Mouse (Mus musculus): ENCODE data around the gene 1700011L22Rik. TPM values are rescaled to one million over a fixed set of nuclear protein-coding genes. Genes with fewer than 3 reads are reported as not detected.

Gene 1700011L22Rik
- total RNA-seq, 2 experiments from 2014 or later = not detected

- Histone ChIP-seq H3K4me3 (no peak overlapping the region), H3K27ac (no peak overlapping the region)
- TF ChIP-seq CTCF (conservative IDR thresholded peaks at IDR 0.05) = no peak
- DNase-seq (ENCODE audit: low spot score in 2 of 2) = no peak
Observed at GRCm38 (mm10) chr8:79190071-79190470, 58.3 kb downstream of the 1700011L22Rik start.

- no peak for TF ChIP-seq CTCF (conservative IDR thresholded peaks at IDR 0.05)
- Histone ChIP-seq H3K27ac (no peak overlapping the region), H3K4me3 (no peak overlapping the region)
- no peak for DNase-seq (ENCODE audit: low spot score in 2 of 2)
Observed at GRCm38 (mm10) chr8:79185488-79185887, 62.9 kb downstream of the 1700011L22Rik start.

GRCm38 (mm10) chr8:79179678-79180077 is 68.7 kb downstream of the 1700011L22Rik start:
- no peak overlapping the region for H3K27ac ChIP-seq
- TF ChIP-seq CTCF (conservative IDR thresholded peaks at IDR 0.05) = no peak
- no peak overlapping the region for H3K4me3 ChIP-seq
- DNase-seq (ENCODE audit: low spot score in 2 of 2) = peak in 1 of 2 experiments; percentile 41

- H3K27ac ChIP-seq = no peak overlapping the region
- TF ChIP-seq CTCF (conservative IDR thresholded peaks at IDR 0.05) = no peak
- H3K4me3 ChIP-seq = no peak overlapping the region
- DNase-seq (ENCODE audit: low spot score in 2 of 2) = no peak
Observed at GRCm38 (mm10) chr8:79175991-79176390, 72.4 kb downstream of the 1700011L22Rik start.

- Histone ChIP-seq H3K4me3 (no peak overlapping the region), H3K27ac (no peak overlapping the region)
- TF ChIP-seq CTCF (conservative IDR thresholded peaks at IDR 0.05) = no peak
- DNase-seq (ENCODE audit: low spot score in 2 of 2) = no peak
Observed at GRCm38 (mm10) chr8:79173606-79174005, 74.8 kb downstream of the 1700011L22Rik start.

GRCm38 (mm10) chr8:79165276-79165675 is 83.1 kb downstream of the 1700011L22Rik start:
- DNase-seq (ENCODE audit: low spot score in 2 of 2) = peak in 1 of 2 experiments; percentile 20
- Histone ChIP-seq H3K27ac (peak overlapping the region; percentile 55; the same call in 1 of the 2 replicates), H3K4me3 (no peak overlapping the region)
- TF ChIP-seq CTCF (conservative IDR thresholded peaks at IDR 0.05) = no peak

GRCm38 (mm10) chr8:79164336-79164735 is 84.0 kb downstream of the 1700011L22Rik start:
- H3K27ac ChIP-seq = peak overlapping the region; percentile 55; the same call in 1 of the 2 replicates
- DNase-seq (ENCODE audit: low spot score in 2 of 2) = no peak
- no peak overlapping the region for H3K4me3 ChIP-seq
- no peak for TF ChIP-seq CTCF (conservative IDR thresholded peaks at IDR 0.05)

GRCm38 (mm10) chr8:79162533-79163308 is 85.6 kb downstream of the 1700011L22Rik start:
- H3K4me3 ChIP-seq = no peak overlapping the region
- H3K27ac ChIP-seq = peak overlapping the region; percentile 33
- TF ChIP-seq CTCF (conservative IDR thresholded peaks at IDR 0.05) = no peak
- peak; percentile 37 to 62 for DNase-seq (ENCODE audit: low spot score in 2 of 2)

- no peak overlapping the region for H3K4me3 ChIP-seq
- H3K27ac ChIP-seq = peak overlapping the region; percentile 36; the same call in 1 of the 2 replicates
- DNase-seq (ENCODE audit: low spot score in 2 of 2) = no peak
- no peak for TF ChIP-seq CTCF (conservative IDR thresholded peaks at IDR 0.05)
Observed at GRCm38 (mm10) chr8:79161172-79161778, 87.1 kb downstream of the 1700011L22Rik start.

Other genes starting within 250 kb of the 1700011L22Rik start
- gene Zfp827, start 220.1 kb downstream of the 1700011L22Rik start, total RNA-seq (2021) = 10 to 100 TPM; 32.3 to 33.5 TPM
- 10 to 100 TPM; 26.0 to 28.5 TPM for gene Mmaa, start 46.4 kb upstream of the 1700011L22Rik start, total RNA-seq (2021)
- 10 to 100 TPM; 23.9 to 24.5 TPM for gene Smad1, start 150.9 kb upstream of the 1700011L22Rik start, total RNA-seq (2021)

All from layer of hippocampus, adult 2 months (tissue).